Mouse (Mus musculus) midbrain, embryonic 14.5 days (tissue): Measurements from ENCODE around the gene Tspan5. TPM values are rescaled to one million over a fixed set of nuclear protein-coding genes. Genes with fewer than 3 reads are reported as not detected.

Experiments used
- ATAC-seq: fragments of 200-750 bp; cut with Nextera tagmentation; 2 replicates; pipeline ENCODE4 v1.8.0; 2017; ENCODE audit warnings: moderate number of reproducible peaks, moderate library complexity; ENCODE audit not compliant: low FRiP score, low TSS enrichment
- DNase-seq: peaks from one replicate; pipeline ENCODE4 v3.0.0-alpha.2; 2015
- H3K27ac ChIP-seq: fragments of 300-500 bp; sonication (generic); replicated peaks from 2 replicates; pipeline ENCODE4 v1.5.1; 2014; ENCODE audit warnings: mild to moderate bottlenecking, low read depth, low read length, moderate library complexity
- H3K27me3 ChIP-seq: fragments of 300-500 bp; sonication (generic); 2 replicates; pipeline ENCODE4 v1.6.1; 2014; ENCODE audit warnings: low read length, control low read depth, mixed read lengths; ENCODE audit not compliant: control insufficient read depth, insufficient read depth
- H3K36me3 ChIP-seq: fragments of 300-500 bp; sonication (generic); 2 replicates; pipeline ENCODE4 v1.6.1; 2014; ENCODE audit warnings: low read length, control low read depth; ENCODE audit not compliant: control insufficient read depth, insufficient read depth
- H3K4me1 ChIP-seq: fragments of 300-500 bp; sonication (generic); 2 replicates; pipeline ENCODE4 v1.6.1; 2014; ENCODE audit warnings: mild to moderate bottlenecking, antibody characterized with exemption, low read length, control low read depth; ENCODE audit not compliant: control insufficient read depth, insufficient read depth
- H3K4me2 ChIP-seq: fragments of 300-500 bp; sonication (generic); 2 replicates; pipeline ENCODE4 v1.6.1; 2014; ENCODE audit warnings: mild to moderate bottlenecking, low read length, moderate library complexity
- H3K4me3 ChIP-seq: fragments of 300-500 bp; sonication (generic); replicated peaks from 2 replicates; pipeline ENCODE4 v1.5.1; 2014; ENCODE audit warnings: low read depth, low read length
- H3K9ac ChIP-seq: fragments of 300-500 bp; sonication (generic); replicated peaks from 2 replicates; pipeline ENCODE4 v1.6.1; 2014; ENCODE audit warnings: mild to moderate bottlenecking, low read length, moderate library complexity
- H3K9me3 ChIP-seq: fragments of 300-500 bp; sonication (generic); 2 replicates; pipeline ENCODE4 v1.6.1; 2016; ENCODE audit warnings: low read length, control low read depth, mixed read lengths; ENCODE audit not compliant: control insufficient read depth
- WGBS: fragments of 180-500 bp; shearing (Covaris S2); extraction: QIAGEN DNeasy Blood & Tissue Kit; methylation state at CpG from one replicate; pipeline ENCODE4 v1.1.7; 2014; 5-methylcytosine and 5-hydroxymethylcytosine counted together
- polyA plus RNA-seq: library from polyadenylated mRNA; unstranded; fragments of >200 nt; fragmentation: Nextera tagmentation; extraction: Ambion mirVana; gene quantifications from 2 replicates; pipeline ENCODE4 v1.2.1, GENCODE M21; 2014

The Tspan5 gene
- polyA plus RNA-seq, 1 experiment from 2014 or later, result 119 TPM

DNA sequence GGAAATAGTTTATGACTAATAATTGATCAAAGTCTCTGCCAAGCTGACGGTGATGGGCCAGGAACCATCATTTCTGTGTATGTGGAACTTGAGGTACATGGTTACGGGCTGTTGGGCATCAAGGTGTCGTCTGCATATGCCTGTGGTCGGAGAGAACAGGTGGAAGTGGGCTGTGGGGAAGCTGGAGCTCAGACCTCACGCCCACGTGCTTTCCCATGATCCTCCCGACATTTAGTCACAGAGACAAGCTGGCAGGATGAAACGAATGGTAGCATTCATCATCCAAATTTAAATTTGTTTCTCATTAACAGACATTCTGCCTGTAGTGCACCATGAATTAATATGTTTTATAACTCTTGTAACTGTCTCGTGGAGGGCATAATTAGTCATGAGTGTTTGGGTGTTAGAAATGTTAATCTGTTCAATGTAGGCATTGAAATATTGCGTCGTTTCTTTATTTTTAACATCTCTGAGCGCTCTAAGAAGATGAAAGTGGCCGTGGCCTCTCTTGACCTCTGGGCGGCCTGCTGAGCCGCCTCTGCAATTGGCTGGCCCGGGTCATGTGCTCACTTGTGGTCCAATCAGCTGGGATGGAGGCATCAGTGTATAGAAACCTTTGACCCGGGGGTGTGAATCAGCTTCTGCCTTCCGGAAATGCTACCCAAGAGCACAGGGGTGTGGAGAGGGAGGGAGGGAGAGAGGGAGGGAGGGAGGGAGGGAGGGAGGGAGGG, 45.9 kb downstream of the Tspan5 start:
- Histone ChIP-seq H3K4me3 (no peak overlapping the region), H3K4me2 (no peak overlapping the region), H3K4me1 (peaks cover 17% of the 10 kb centered on the region; the same call in 1 of the 2 replicates), H3K36me3 (no peaks in the 10 kb centered on the region), H3K9ac (no peak overlapping the region), H3K27me3 (no peaks in the 10 kb centered on the region), H3K9me3 (no peaks in the 10 kb centered on the region), H3K27ac (0 out of 2 replicates have a peak overlapping the region, but pooled peaks have one; percentile 26)
- DNase-seq (no peak), ATAC-seq (no peak; the same call in 1 of the 2 replicates)
- 92% methylated on average over 18 of the region's 18 CpGs for WGBS

DNA sequence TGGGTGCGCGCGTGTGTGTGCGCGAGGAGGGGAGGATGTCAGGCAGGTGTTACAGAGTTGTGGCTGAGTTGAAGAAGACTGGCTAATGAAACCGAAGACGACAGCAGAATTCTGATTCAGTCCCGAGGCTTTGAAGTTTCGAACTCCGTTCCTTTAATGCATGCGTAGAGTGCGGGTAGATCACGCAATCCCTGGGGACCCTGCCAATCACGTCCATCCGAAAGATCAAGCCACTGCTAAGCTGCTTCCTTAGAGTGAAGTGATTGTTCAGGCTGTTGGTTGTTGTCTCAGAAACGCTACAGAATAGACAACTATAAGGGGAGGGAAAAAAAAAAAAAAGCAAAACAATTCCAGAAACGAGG, 46.5 kb downstream of the Tspan5 start:
- Histone ChIP-seq H3K27me3 (no peaks in the 10 kb centered on the region), H3K4me1 (peaks cover 15% of the 10 kb centered on the region; the same call in 1 of the 2 replicates), H3K4me3 (no peak overlapping the region), H3K4me2 (0 out of 2 replicates have a peak overlapping the region, but pooled peaks have one; percentile 21), H3K36me3 (no peaks in the 10 kb centered on the region), H3K27ac (no peak overlapping the region), H3K9ac (no peak overlapping the region), H3K9me3 (no peaks in the 10 kb centered on the region)
- DNase-seq (peak; percentile 75), ATAC-seq (peak; percentile 46; the same call in 1 of the 2 replicates)
- 48% methylated on average over 17 of the region's 17 CpGs for WGBS

DNA sequence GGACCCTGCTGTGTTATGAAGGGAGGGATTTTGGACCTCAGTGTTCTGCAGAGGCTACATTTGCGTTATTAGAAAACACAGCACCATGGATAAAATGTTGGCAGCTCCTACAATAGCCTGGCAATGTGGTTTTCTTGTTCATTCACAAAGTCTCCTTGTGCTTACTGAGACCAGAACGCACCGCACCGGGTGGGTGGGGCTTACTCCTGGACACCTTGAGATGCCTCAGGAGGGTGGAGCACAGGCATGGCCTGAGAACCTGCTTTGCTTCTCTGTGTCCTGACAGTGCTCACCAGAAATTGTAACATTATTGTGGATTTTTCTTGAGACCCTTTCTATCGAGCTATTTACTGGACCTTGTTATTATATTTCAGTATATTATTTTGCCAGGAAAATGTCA, 47.3 kb downstream of the Tspan5 start:
- Histone ChIP-seq H3K27ac (no peak overlapping the region), H3K9ac (no peak overlapping the region), H3K27me3 (no peaks in the 10 kb centered on the region), H3K4me3 (no peak overlapping the region), H3K36me3 (no peaks in the 10 kb centered on the region), H3K4me2 (no peak overlapping the region), H3K9me3 (no peaks in the 10 kb centered on the region), H3K4me1 (peaks cover 9% of the 10 kb centered on the region; the same call in 1 of the 2 replicates)
- DNase-seq, result no peak
- WGBS, result 93% methylated on average over 5 of the region's 5 CpGs
- ATAC-seq, result no peak

DNA sequence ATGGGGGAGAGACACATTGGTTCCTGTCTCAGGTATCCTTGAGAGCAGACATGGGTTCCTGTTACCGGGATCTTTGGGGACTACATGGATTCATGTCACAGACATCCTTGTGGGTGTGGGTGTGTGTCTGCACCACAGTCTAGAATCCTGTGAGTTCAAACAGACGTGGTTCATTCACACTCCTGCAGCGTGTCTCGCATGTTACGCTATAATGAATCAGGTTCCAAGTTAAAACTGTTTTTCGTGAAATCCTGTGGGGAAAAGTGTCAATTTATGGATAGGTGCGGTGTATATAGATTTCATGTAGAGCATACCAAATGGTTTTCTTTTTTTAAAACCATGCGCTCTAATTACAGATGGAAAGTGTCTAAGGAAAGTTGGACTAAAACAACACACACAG, 52.5 kb downstream of the Tspan5 start:
- Histone ChIP-seq H3K36me3 (no peaks in the 10 kb centered on the region), H3K4me3 (no peak overlapping the region), H3K27ac (no peak overlapping the region), H3K9ac (no peak overlapping the region), H3K4me1 (peaks cover 6% of the 10 kb centered on the region; the same call in 1 of the 2 replicates), H3K9me3 (no peaks in the 10 kb centered on the region), H3K27me3 (no peaks in the 10 kb centered on the region), H3K4me2 (no peak overlapping the region)
- DNase-seq (no peak), ATAC-seq (no peak)
- 95% methylated on average over 8 of the region's 8 CpGs for WGBS

DNA sequence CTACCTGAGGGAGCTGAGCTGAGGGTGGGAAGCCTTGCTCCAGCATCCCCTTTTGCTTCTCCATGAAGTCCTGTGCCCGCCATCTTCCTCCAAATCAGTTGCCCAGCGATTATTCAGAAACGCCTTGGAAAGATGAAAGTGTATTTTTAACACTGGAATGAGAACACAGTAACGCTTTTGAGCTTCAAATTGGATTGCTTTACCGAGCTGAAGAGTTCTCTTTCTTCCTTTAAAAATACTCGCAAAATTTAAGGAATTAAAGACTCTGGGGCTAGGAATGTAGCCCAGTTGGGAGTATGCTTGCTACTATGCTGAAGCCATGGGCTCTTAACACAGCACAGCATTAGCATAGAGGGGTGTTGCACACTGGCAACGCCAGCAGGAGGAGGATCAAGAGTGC, 54.0 kb downstream of the Tspan5 start:
- no peak overlapping the region for H3K27ac ChIP-seq
- no peak overlapping the region for H3K4me3 ChIP-seq
- WGBS, result 92% methylated on average over 7 of the region's 7 CpGs
- no peaks in the 10 kb centered on the region for H3K36me3 ChIP-seq
- ATAC-seq (no peak), DNase-seq (no peak)
- H3K9ac ChIP-seq, result no peak overlapping the region
- H3K9me3 ChIP-seq, result no peaks in the 10 kb centered on the region
- H3K4me2 ChIP-seq, result no peak overlapping the region
- no peaks in the 10 kb centered on the region for H3K27me3 ChIP-seq
- H3K4me1 ChIP-seq, result peaks cover 12% of the 10 kb centered on the region

DNA sequence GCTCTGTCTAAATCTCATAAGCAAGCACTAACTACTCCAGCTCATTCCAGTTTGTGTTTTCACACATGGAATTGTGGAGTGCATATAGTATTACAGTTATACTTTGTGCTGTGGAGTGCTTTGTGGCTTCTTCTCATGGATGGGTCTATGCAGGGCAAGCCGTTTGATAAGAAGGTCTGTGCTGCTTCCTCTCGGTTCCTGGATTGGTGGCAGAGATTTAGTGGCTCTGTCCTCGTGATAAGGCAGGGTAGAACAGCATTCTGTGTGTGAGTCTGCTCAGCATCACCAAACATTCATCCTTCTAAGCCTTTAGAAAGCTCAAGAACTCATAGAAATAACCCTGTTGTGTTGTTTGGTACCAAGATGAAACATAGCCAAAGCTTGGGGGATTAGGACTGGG, 54.6 kb downstream of the Tspan5 start:
- ATAC-seq (no peak), DNase-seq (no peak)
- Histone ChIP-seq H3K27me3 (no peaks in the 10 kb centered on the region), H3K36me3 (no peaks in the 10 kb centered on the region), H3K9ac (no peak overlapping the region), H3K4me2 (no peak overlapping the region), H3K4me1 (peaks cover 16% of the 10 kb centered on the region), H3K9me3 (no peaks in the 10 kb centered on the region), H3K27ac (no peak overlapping the region), H3K4me3 (no peak overlapping the region)
- 88% methylated on average over 3 of the region's 3 CpGs for WGBS

DNA sequence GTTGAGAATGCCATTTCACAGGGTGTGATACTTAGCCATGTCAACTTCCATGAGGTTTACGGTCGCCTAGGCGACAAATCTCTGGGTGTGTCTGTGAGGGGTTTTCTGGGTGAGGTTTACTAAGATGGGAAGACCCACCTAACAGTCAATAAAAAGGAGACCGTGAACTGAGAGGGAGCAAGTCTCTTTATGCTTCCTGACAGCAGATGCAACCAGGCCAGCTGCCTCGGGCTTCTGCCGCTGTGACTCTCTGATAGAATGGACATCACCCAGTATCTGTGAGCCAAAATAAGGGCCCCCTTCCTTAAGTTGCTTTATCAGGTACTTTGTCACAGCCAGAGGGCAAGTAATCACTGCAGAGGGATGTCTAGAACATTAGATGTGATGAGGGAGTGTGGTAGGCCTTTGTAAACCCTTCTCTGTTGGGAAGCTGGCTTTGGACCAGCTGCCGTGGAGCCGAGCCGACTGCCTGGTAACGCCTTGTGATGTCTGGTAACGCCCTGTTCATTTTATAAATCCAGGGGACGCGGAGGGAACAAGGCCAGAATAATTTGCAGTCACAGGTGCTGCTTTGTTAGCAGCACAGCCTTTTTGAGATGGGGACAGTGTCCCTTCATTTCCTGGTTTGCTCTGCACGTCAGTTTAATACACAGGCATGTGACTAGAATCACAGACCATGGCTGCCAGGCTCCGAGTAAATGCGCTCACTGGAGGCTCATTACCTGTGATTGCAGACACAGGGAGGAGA, 58.8 kb downstream of the Tspan5 start:
- H3K27me3 ChIP-seq, result no peaks in the 10 kb centered on the region
- DNase-seq (peak; percentile 77), ATAC-seq (peak; percentile 55)
- H3K4me3 ChIP-seq, result no peak overlapping the region
- peak overlapping the region; percentile 6; the same call in 1 of the 2 replicates for H3K9ac ChIP-seq
- no peaks in the 10 kb centered on the region for H3K9me3 ChIP-seq
- WGBS, result 24% methylated on average over 16 of the region's 16 CpGs
- peak overlapping the region; percentile 73 for H3K27ac ChIP-seq
- peaks cover 46% of the 10 kb centered on the region for H3K4me1 ChIP-seq
- no peaks in the 10 kb centered on the region for H3K36me3 ChIP-seq
- peak overlapping the region; percentile 38 for H3K4me2 ChIP-seq

DNA sequence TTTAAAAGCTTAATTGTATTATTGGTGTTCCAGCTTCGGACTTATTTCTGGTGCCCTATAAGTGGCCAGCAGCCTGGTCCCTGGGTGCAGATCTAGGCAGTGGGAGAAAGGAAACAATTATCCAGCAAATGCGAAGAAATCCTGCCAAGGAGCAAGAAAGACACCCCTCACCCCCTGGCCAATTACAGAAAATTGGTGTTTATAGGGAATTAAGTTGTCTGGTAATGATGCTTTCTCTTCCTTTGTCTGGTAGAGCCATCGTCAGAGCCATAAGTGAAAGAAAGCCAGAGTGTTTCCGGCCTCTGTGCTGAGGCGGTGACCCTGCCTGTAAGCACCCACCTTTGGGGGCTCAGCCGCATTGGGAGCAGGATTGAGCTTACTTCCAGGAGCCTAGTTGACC, 59.7 kb downstream of the Tspan5 start:
- Histone ChIP-seq H3K27me3 (no peaks in the 10 kb centered on the region), H3K9me3 (no peaks in the 10 kb centered on the region), H3K4me1 (peaks cover 46% of the 10 kb centered on the region), H3K27ac (peak overlapping the region; percentile 73), H3K4me2 (no peak overlapping the region), H3K4me3 (no peak overlapping the region), H3K36me3 (no peaks in the 10 kb centered on the region), H3K9ac (no peak overlapping the region)
- 74% methylated on average over 6 of the region's 6 CpGs for WGBS
- ATAC-seq, result no peak
- no peak for DNase-seq
